Mouse (Mus musculus): ENCODE measurements at regions not wholly inside any gene's neighbourhood (a gene's known extent, or its start where the extent isn't known, plus 50 kb on each side); places are given as distances from the start of the nearest gene placed in this dataset.

GRCm38 (mm10) chr14:24738869-24739268, 251.9 kb downstream of the Rps24 start:
- TF ChIP-seq CTCF (IDR thresholded peaks at IDR 0.05; ENCODE audit: borderline replicate concordance, insufficient read depth, low read depth, low read length) (no peak), POLR2A (IDR thresholded peaks at IDR 0.05; ENCODE audit: borderline replicate concordance, insufficient read depth, low read length) (no peak)

Measured in cerebellum, adult 2 months (tissue).